Mouse (Mus musculus): Measurements from ENCODE around the gene Cd63. TPM values are rescaled to one million over a fixed set of nuclear protein-coding genes. Genes with fewer than 3 reads are reported as not detected.
A peak's percentile ranks its signal among the peaks of the same experiment; 100 is the strongest.

Gene Cd63
- polyA plus RNA-seq, 1 experiment from 2014 or later, result 141 TPM

DNA sequence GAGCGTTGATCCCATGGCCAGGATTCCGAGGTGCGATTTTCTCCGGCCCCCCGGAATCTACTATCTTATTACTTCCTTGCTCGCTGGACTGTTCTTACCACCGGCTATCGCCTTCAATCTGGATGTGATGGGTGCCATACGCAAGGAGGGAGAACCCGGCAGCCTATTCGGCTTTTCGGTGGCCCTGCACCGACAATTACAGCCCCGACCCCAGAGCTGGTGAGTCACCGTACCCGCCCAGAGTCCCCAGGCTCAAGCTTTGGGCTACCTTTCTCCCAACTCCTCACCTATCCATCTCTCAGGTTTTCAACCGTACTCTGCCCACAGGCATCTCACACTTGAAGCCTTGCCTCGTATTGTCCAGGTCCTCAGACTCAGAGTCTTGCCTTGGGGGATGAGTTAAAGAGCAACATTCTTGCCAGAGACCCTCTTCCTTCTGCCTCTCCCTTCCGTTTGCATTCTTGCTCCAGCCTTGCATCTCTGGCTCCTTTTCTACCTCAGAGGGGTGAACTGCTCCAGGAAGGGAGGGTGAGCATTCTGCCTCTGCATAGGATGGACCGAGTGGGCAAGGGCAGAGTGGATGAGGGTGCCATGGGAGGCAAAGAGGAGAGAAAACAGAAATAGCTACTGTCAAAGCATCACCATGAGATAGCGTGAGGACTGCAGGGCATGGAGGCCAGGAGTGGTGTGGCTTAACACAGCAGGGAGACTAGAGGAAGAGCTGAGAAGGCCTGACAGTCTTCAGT is 33.4 kb downstream of the Cd63 start:
- ATAC-seq, result peak; percentile 32; the same call in 1 of the 2 replicates
- 3% methylated on average over 21 of the region's 21 CpGs for WGBS
- H3K27me3 ChIP-seq, result peaks cover 66% of the 10 kb centered on the region

GRCm38 (mm10) chr10:128934997-128935787 is 34.4 kb downstream of the Cd63 start:
- Histone ChIP-seq H3K36me3 (no peaks in the 10 kb centered on the region), H3K9ac (replicated peaks) (no peak overlapping the region), H3K4me1 (replicated peaks) (peaks cover 15% of the 10 kb centered on the region), H3K9me3 (no peaks in the 10 kb centered on the region), H3K4me2 (replicated peaks) (no peak overlapping the region), H3K27ac (no peak overlapping the region), H3K27me3 (peaks cover 58% of the 10 kb centered on the region), H3K4me3 (replicated peaks) (no peak overlapping the region)
- ATAC-seq, result 0 out of 2 replicates have a peak, but pooled peaks have one; percentile 13
- WGBS, result 66% methylated on average over 7 of the region's 7 CpGs

More for the DNA sequence above, 33.4 kb downstream of the Cd63 start:
- Histone ChIP-seq H3K9ac (replicated peaks) (peak overlapping the region; percentile 54), H3K4me2 (replicated peaks) (peak overlapping the region; percentile 76), H3K4me3 (replicated peaks) (peak overlapping the region; percentile 47), H3K27ac (no peak overlapping the region), H3K9me3 (no peaks in the 10 kb centered on the region), H3K36me3 (no peaks in the 10 kb centered on the region), H3K4me1 (replicated peaks) (peaks cover 15% of the 10 kb centered on the region)

- ATAC-seq, result no peak
- H3K4me3 ChIP-seq (replicated peaks), result no peak overlapping the region
- no peak overlapping the region for H3K27ac ChIP-seq
- no peaks in the 10 kb centered on the region for H3K36me3 ChIP-seq
- H3K9me3 ChIP-seq, result no peaks in the 10 kb centered on the region
- peaks cover 53% of the 10 kb centered on the region for H3K27me3 ChIP-seq
- peaks cover 15% of the 10 kb centered on the region for H3K4me1 ChIP-seq (replicated peaks)
- H3K9ac ChIP-seq (replicated peaks), result no peak overlapping the region
- no peak overlapping the region for H3K4me2 ChIP-seq (replicated peaks)
- WGBS, result 74% methylated on average over 8 of the region's 8 CpGs
These were observed 35.1 kb downstream of the Cd63 start for GRCm38 (mm10) chr10:128935826-128936440.

DNA sequence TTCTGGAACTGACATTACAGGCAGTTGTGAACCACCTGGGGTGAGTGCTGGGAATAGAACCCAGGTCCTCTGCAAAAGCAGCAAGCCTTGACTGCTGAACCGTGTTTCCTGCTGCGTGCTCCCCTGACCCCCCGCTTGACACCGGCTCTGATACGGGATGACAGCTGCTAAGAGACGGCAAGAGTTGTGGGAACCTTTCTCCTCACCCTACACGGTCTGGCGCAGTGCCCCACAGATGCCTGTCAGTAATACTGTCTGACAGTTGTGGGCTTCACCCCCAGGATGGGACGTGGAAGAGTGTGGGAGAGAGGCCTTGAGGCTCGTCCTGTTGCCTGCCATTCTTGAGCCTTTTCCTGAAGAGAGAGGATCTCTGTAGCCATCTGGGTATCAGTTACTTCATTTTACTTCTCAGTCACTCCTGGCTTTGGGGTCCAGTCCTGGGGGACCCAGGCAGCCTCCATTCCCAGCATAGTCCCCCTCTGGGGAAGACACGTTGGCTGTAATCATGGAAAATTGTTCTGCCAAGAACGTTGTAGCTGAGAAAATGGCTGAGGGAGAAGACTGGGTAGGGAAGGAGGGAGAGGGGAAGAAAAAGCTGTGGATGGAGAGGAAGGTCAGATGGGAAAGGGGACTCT is 37.1 kb downstream of the Cd63 start:
- no peaks in the 10 kb centered on the region for H3K36me3 ChIP-seq
- H3K4me3 ChIP-seq (replicated peaks), result no peak overlapping the region
- no peak overlapping the region for H3K27ac ChIP-seq
- peaks cover 34% of the 10 kb centered on the region for H3K27me3 ChIP-seq
- peaks cover 15% of the 10 kb centered on the region for H3K4me1 ChIP-seq (replicated peaks)
- ATAC-seq, result no peak
- no peaks in the 10 kb centered on the region for H3K9me3 ChIP-seq
- 78% methylated on average over 12 of the region's 12 CpGs for WGBS
- H3K9ac ChIP-seq (replicated peaks), result no peak overlapping the region
- H3K4me2 ChIP-seq (replicated peaks), result no peak overlapping the region

GRCm38 (mm10) chr10:128938457-128938856 is 37.7 kb downstream of the Cd63 start:
- Histone ChIP-seq H3K27ac (no peak overlapping the region), H3K4me1 (replicated peaks) (peaks cover 11% of the 10 kb centered on the region), H3K27me3 (peaks cover 28% of the 10 kb centered on the region), H3K4me3 (replicated peaks) (no peak overlapping the region), H3K9ac (replicated peaks) (no peak overlapping the region), H3K9me3 (no peaks in the 10 kb centered on the region), H3K4me2 (replicated peaks) (no peak overlapping the region), H3K36me3 (no peaks in the 10 kb centered on the region)
- WGBS, result 86% methylated on average over 9 of the region's 9 CpGs
- no peak for ATAC-seq

- H3K9ac ChIP-seq (replicated peaks), result no peak overlapping the region
- H3K27ac ChIP-seq, result no peak overlapping the region
- no peak overlapping the region for H3K4me3 ChIP-seq (replicated peaks)
- no peak overlapping the region for H3K4me2 ChIP-seq (replicated peaks)
- H3K4me1 ChIP-seq (replicated peaks), result peaks cover 6% of the 10 kb centered on the region
- H3K36me3 ChIP-seq, result no peaks in the 10 kb centered on the region
- ATAC-seq, result no peak
- WGBS, result 75% methylated on average over 5 of the region's 5 CpGs
- no peaks in the 10 kb centered on the region for H3K9me3 ChIP-seq
- H3K27me3 ChIP-seq, result peaks cover 23% of the 10 kb centered on the region
These were observed 38.2 kb downstream of the Cd63 start for GRCm38 (mm10) chr10:128938974-128939373.

GRCm38 (mm10) chr10:128940475-128941061 is 39.8 kb downstream of the Cd63 start:
- no peak overlapping the region for H3K4me2 ChIP-seq (replicated peaks)
- no peaks in the 10 kb centered on the region for H3K4me1 ChIP-seq (replicated peaks)
- no peaks in the 10 kb centered on the region for H3K9me3 ChIP-seq
- peaks cover 7% of the 10 kb centered on the region for H3K27me3 ChIP-seq
- no peak overlapping the region for H3K27ac ChIP-seq
- WGBS, result 84% methylated on average over 10 of the region's 10 CpGs
- H3K9ac ChIP-seq (replicated peaks), result no peak overlapping the region
- no peak for ATAC-seq
- no peaks in the 10 kb centered on the region for H3K36me3 ChIP-seq
- H3K4me3 ChIP-seq (replicated peaks), result no peak overlapping the region

DNA sequence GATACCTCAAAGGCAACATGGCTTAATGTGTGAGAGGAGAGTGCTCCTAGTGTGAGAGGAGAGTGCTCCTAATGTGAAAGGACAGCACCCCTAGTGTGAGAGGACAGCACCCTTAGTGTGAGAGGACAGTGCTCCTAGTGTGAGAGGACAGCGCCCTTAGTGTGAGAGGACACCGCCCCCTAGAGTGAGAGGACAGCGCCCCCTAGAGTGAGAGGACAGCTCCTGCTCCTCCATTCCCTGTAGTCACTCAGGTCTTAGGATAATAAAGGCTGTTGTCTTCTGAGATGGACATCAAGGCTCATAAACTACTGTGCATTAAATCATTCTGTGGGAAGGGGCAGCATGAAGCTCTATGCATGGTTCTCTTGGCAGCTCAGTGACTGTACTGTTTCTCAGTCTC is 44.9 kb downstream of the Cd63 start:
- WGBS, result 15% methylated on average over 3 of the region's 3 CpGs
- no peak overlapping the region for H3K4me2 ChIP-seq (replicated peaks)
- H3K27ac ChIP-seq, result no peak overlapping the region
- no peaks in the 10 kb centered on the region for H3K27me3 ChIP-seq
- H3K9ac ChIP-seq (replicated peaks), result no peak overlapping the region
- no peaks in the 10 kb centered on the region for H3K4me1 ChIP-seq (replicated peaks)
- no peak for ATAC-seq
- H3K9me3 ChIP-seq, result no peaks in the 10 kb centered on the region
- H3K36me3 ChIP-seq, result no peaks in the 10 kb centered on the region
- no peak overlapping the region for H3K4me3 ChIP-seq (replicated peaks)

GRCm38 (mm10) chr10:128947496-128947895 is 46.7 kb downstream of the Cd63 start:
- WGBS, result 96% methylated on average over 4 of the region's 4 CpGs
- H3K4me1 ChIP-seq (replicated peaks), result no peaks in the 10 kb centered on the region
- no peaks in the 10 kb centered on the region for H3K9me3 ChIP-seq
- H3K27ac ChIP-seq, result no peak overlapping the region
- no peaks in the 10 kb centered on the region for H3K27me3 ChIP-seq
- H3K4me3 ChIP-seq (replicated peaks), result no peak overlapping the region
- no peak overlapping the region for H3K4me2 ChIP-seq (replicated peaks)
- H3K36me3 ChIP-seq, result no peaks in the 10 kb centered on the region
- no peak overlapping the region for H3K9ac ChIP-seq (replicated peaks)
- no peak for ATAC-seq

GRCm38 (mm10) chr10:128950208-128950887 is 49.6 kb downstream of the Cd63 start:
- Histone ChIP-seq H3K36me3 (no peaks in the 10 kb centered on the region), H3K4me2 (replicated peaks) (no peak overlapping the region), H3K4me1 (replicated peaks) (no peaks in the 10 kb centered on the region), H3K4me3 (replicated peaks) (no peak overlapping the region), H3K27me3 (no peaks in the 10 kb centered on the region), H3K9me3 (no peaks in the 10 kb centered on the region), H3K9ac (replicated peaks) (no peak overlapping the region), H3K27ac (no peak overlapping the region)
- ATAC-seq, result no peak
- 77% methylated on average over 16 of the region's 16 CpGs for WGBS

DNA sequence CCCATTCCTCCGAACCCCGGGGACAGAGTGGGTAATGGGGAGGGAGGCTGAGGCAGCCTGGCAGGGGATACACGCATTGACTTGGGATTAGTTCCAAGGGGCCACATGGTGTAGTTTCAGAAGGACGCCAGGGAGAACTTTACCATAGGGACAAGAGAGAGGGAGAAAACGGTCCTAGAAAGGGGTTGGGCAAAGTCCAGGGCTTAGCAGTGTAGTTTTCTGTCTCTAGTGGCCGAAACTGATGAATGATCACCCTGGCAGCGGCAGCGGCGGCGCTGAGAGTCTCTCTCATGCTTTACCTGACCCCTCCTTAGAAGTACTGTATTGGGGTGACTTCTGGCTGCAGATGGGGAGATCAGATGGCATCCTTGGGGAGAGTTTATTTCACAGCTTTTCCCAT is 57.6 kb downstream of the Cd63 start:
- ATAC-seq, result no peak
- Histone ChIP-seq H3K9me3 (no peaks in the 10 kb centered on the region), H3K27ac (no peak overlapping the region), H3K27me3 (no peaks in the 10 kb centered on the region; the same call in 1 of the 2 replicates), H3K4me1 (replicated peaks) (no peaks in the 10 kb centered on the region), H3K9ac (replicated peaks) (no peak overlapping the region), H3K4me2 (replicated peaks) (no peak overlapping the region), H3K36me3 (no peaks in the 10 kb centered on the region), H3K4me3 (replicated peaks) (no peak overlapping the region)
- WGBS, result 79% methylated on average over 10 of the region's 10 CpGs
